Mouse (Mus musculus) G1E (cell line): ENCODE results near the gene Lamc1. TPM values are rescaled to one million over a fixed set of nuclear protein-coding genes. Genes with fewer than 3 reads are reported as not detected.

Source experiments
- ATAC-seq: 2 replicates; pipeline ENCODE4 v1.8.0; 2016; ENCODE audit warnings: mild to moderate bottlenecking; ENCODE audit not compliant: insufficient number of reproducible peaks, poor library complexity, low FRiP score, severe bottlenecking; ENCODE audit errors: extremely low read depth
- DNase-seq: peaks from one replicate; pipeline ENCODE4 v3.0.0; 2012; ENCODE audit warnings: low spot score
- H3K27me3 ChIP-seq: 2 replicates; pipeline ENCODE4 v1.6.1; 2012; ENCODE audit warnings: mild to moderate bottlenecking, low read length, inconsistent platforms; ENCODE audit not compliant: insufficient read depth
- H3K36me3 ChIP-seq: replicated peaks from 2 replicates; pipeline ENCODE3; 2012; ENCODE audit warnings: mild to moderate bottlenecking, inconsistent platforms
- H3K4me1 ChIP-seq: 2 replicates; pipeline ENCODE4 v1.6.1; 2012; ENCODE audit warnings: low read depth, low read length, inconsistent platforms, mixed read lengths; ENCODE audit not compliant: insufficient read depth
- H3K4me3 ChIP-seq: 2 replicates; pipeline ENCODE4 v1.5.1; 2012; ENCODE audit warnings: low read depth, mild to moderate bottlenecking, inconsistent platforms, low read length, moderate library complexity, mixed read lengths
- H3K9me3 ChIP-seq: replicated peaks from 2 replicates; pipeline ENCODE4 v1.6.1; 2012; ENCODE audit warnings: inconsistent platforms
- CTCF ChIP-seq: IDR thresholded peaks from 2 replicates; pipeline ENCODE4 v1.5.1; 2012; ENCODE audit warnings: low read depth, low read length, inconsistent platforms, mixed read lengths
- GATA1 ChIP-seq: IDR thresholded peaks from 2 replicates; pipeline ENCODE4 v1.6.1; 2012; ENCODE audit warnings: borderline replicate concordance, low read length, inconsistent platforms, mixed read lengths
- GATA2 ChIP-seq: IDR thresholded peaks from 2 replicates; pipeline ENCODE4 v1.6.1; 2012; ENCODE audit warnings: low read depth, low read length, inconsistent platforms, borderline replicate concordance
- POLR2AphosphoS5 ChIP-seq: IDR thresholded peaks from 2 replicates; pipeline ENCODE4 v1.6.1; 2012; ENCODE audit warnings: low read depth, low read length, inconsistent platforms; ENCODE audit not compliant: insufficient replicate concordance
- TAL1 ChIP-seq: conservative IDR thresholded peaks from 2 replicates; pipeline ENCODE4 v1.6.1; 2012; ENCODE audit warnings: low read depth, low read length, inconsistent platforms, mixed read lengths
- polyA plus RNA-seq: library from polyadenylated mRNA; stranded (reverse); fragments of >175 nt; gene quantifications from 2 replicates; pipeline ENCODE4 v1.2.3, GENCODE M21; 2012
- total RNA-seq, 2 experiments: library from RNA; stranded (forward) in 1 of 2; stranded (reverse) in 1 of 2; fragments of 200-1000 nt in 1 of 2; fragments of >200 nt in 1 of 2; fragmentation: Nextera tagmentation in 1 of 2; gene quantifications; 2 replicates each; pipeline ENCODE4 v1.2.3; 2014 to 2017

The Lamc1 gene
- total and polyA plus RNA-seq, 3 experiments: 19.0 to 81.0 (median 26.1) TPM

GRCm38 (mm10) chr1:153321404-153321803, 11.2 kb downstream of the Lamc1 start:
- no peak for DNase-seq
- Histone ChIP-seq H3K4me1 (peaks cover 72% of the 10 kb centered on the region), H3K27me3 (no peaks in the 10 kb centered on the region), H3K4me3 (peak overlapping the region; percentile 59; the same call in 1 of the 2 replicates), H3K9me3 (no peaks in the 10 kb centered on the region), H3K36me3 (peaks cover 60% of the 10 kb centered on the region)
- TF ChIP-seq TAL1 (no peak), GATA2 (no peak), GATA1 (no peak), CTCF (no peak), POLR2AphosphoS5 (no peak)
- ATAC-seq: no peak

GRCm38 (mm10) chr1:153320554-153321147, 11.9 kb downstream of the Lamc1 start:
- Histone ChIP-seq H3K36me3 (peaks cover 59% of the 10 kb centered on the region), H3K9me3 (no peaks in the 10 kb centered on the region), H3K4me1 (peaks cover 75% of the 10 kb centered on the region), H3K27me3 (no peaks in the 10 kb centered on the region), H3K4me3 (no peak overlapping the region; the same call in 1 of the 2 replicates)
- DNase-seq (no peak), ATAC-seq (peak; percentile 42)
- TF ChIP-seq GATA1: no peak
- no peak for TF ChIP-seq CTCF
- TF ChIP-seq TAL1: no peak
- TF ChIP-seq GATA2: no peak
- no peak for TF ChIP-seq POLR2AphosphoS5

DNA sequence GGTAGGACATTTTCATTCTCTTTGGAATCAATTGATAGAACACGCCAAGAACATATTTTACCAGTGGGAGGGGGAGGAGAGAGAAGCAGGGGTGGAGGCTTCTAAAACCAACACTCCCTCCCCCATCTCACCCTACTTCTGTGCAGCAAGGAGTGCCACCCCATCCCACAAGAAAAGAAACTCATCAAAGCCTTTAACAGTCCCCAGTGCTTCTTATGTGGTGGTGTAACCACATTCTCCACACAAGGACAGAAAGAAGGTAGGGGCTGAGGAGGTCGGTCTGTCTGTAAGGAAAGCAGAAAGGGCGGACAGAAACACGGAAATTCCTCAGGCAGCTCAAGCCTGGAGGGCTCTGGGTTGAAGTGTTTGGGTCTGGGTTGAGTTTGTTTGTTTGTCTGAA, 12.5 kb downstream of the Lamc1 start:
- Histone ChIP-seq H3K4me3 (no peak overlapping the region; the same call in 1 of the 2 replicates), H3K36me3 (peaks cover 59% of the 10 kb centered on the region), H3K27me3 (no peaks in the 10 kb centered on the region), H3K4me1 (peaks cover 78% of the 10 kb centered on the region), H3K9me3 (no peaks in the 10 kb centered on the region)
- TF ChIP-seq CTCF (no peak), POLR2AphosphoS5 (no peak), GATA2 (no peak), TAL1 (no peak), GATA1 (no peak)
- DNase-seq (no peak), ATAC-seq (no peak; the same call in 1 of the 2 replicates)

DNA sequence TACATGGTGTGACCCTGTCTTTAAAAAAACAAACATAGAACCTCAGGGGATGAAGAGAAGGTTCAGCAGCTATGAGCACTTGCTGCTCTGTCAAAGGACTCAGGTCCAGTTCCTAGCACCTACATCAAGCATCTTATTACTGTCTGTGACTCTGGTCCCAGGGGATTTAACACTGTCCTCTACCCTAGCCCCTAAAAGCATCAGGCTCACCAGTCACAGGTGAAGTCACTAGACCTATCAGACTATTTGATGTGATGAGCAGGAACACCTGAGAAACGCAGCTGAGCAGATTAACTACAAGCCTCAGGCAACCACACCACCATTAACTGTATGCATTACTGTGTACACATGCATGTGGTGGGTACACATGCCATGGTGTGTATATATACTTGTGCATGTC, 13.8 kb downstream of the Lamc1 start:
- H3K4me1 ChIP-seq: peaks cover 84% of the 10 kb centered on the region
- TF ChIP-seq CTCF (no peak), POLR2AphosphoS5 (no peak), TAL1 (no peak), GATA2 (no peak), GATA1 (no peak)
- H3K36me3 ChIP-seq: peaks cover 57% of the 10 kb centered on the region
- H3K27me3 ChIP-seq: no peaks in the 10 kb centered on the region
- DNase-seq: no peak
- ATAC-seq: no peak
- H3K9me3 ChIP-seq: no peaks in the 10 kb centered on the region
- no peak overlapping the region for H3K4me3 ChIP-seq

- Histone ChIP-seq H3K4me3 (no peak overlapping the region), H3K4me1 (peaks cover 82% of the 10 kb centered on the region), H3K9me3 (no peaks in the 10 kb centered on the region), H3K27me3 (no peaks in the 10 kb centered on the region), H3K36me3 (peaks cover 53% of the 10 kb centered on the region)
- ATAC-seq (no peak; the same call in 1 of the 2 replicates), DNase-seq (no peak)
- TF ChIP-seq GATA2 (no peak), POLR2AphosphoS5 (no peak), TAL1 (no peak), GATA1 (no peak), CTCF (no peak)
Observed at GRCm38 (mm10) chr1:153318287-153318686, 14.3 kb downstream of the Lamc1 start.

GRCm38 (mm10) chr1:153317486-153318260, 14.9 kb downstream of the Lamc1 start:
- TF ChIP-seq TAL1 (no peak; the same call in 1 of the 2 replicates), POLR2AphosphoS5 (no peak), GATA1 (no peak), CTCF (no peak), GATA2 (no peak)
- no peaks in the 10 kb centered on the region for H3K9me3 ChIP-seq
- ATAC-seq (no peak), DNase-seq (no peak)
- no peaks in the 10 kb centered on the region for H3K27me3 ChIP-seq
- no peak overlapping the region; the same call in 1 of the 2 replicates for H3K4me3 ChIP-seq
- H3K36me3 ChIP-seq: peaks cover 50% of the 10 kb centered on the region
- peaks cover 83% of the 10 kb centered on the region for H3K4me1 ChIP-seq

DNA sequence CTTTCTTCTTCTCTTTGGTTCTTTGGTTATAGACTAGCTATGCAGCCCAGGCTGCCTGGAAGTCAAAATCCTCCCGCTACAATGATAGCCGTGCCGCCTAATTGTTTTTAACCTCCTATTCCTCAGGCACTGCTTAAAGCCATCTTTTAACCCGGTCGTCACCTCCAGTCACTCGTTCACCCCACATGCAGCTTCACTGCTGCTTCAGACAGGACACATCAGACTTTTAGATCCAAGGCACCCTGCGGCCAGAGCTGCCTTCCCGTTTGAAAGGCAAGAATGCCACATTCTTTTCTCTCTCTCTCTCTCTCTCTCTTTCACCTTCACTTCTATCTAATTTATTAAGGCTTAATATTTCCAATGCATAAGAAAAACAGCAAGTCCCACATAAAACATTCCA, 15.6 kb downstream of the Lamc1 start:
- H3K4me3 ChIP-seq: no peak overlapping the region
- no peaks in the 10 kb centered on the region for H3K27me3 ChIP-seq
- no peaks in the 10 kb centered on the region for H3K9me3 ChIP-seq
- peaks cover 83% of the 10 kb centered on the region for H3K4me1 ChIP-seq
- DNase-seq (no peak), ATAC-seq (no peak)
- TF ChIP-seq GATA2 (no peak), CTCF (no peak), TAL1 (no peak), POLR2AphosphoS5 (no peak), GATA1 (no peak)
- H3K36me3 ChIP-seq: peaks cover 47% of the 10 kb centered on the region
